Mouse (Mus musculus): Measurements from ENCODE around the gene Ctso. TPM values are rescaled to one million over a fixed set of nuclear protein-coding genes. Genes with fewer than 3 reads are reported as not detected.

Gene Ctso
- total RNA-seq (2021): 10 to 100 TPM; 19.1 to 19.9 TPM
- long read RNA-seq, experiment 1, transcript Ctso-201 (8 exons, 3,468 nt): major isoform, 30 of 34 reads
- long read RNA-seq, experiment 1, partial matches to known transcripts: 3 of 34 reads
- long read RNA-seq, experiment 1, other reads (novel, unspliced or antisense): 1 of 34 reads
- long read RNA-seq, experiment 2, transcript Ctso-201 (8 exons, 3,468 nt): major isoform, 42 of 55 reads
- long read RNA-seq, experiment 2, partial matches to known transcripts: 9 of 55 reads
- long read RNA-seq, experiment 2, other reads (novel, unspliced or antisense): 3 of 55 reads

DNA sequence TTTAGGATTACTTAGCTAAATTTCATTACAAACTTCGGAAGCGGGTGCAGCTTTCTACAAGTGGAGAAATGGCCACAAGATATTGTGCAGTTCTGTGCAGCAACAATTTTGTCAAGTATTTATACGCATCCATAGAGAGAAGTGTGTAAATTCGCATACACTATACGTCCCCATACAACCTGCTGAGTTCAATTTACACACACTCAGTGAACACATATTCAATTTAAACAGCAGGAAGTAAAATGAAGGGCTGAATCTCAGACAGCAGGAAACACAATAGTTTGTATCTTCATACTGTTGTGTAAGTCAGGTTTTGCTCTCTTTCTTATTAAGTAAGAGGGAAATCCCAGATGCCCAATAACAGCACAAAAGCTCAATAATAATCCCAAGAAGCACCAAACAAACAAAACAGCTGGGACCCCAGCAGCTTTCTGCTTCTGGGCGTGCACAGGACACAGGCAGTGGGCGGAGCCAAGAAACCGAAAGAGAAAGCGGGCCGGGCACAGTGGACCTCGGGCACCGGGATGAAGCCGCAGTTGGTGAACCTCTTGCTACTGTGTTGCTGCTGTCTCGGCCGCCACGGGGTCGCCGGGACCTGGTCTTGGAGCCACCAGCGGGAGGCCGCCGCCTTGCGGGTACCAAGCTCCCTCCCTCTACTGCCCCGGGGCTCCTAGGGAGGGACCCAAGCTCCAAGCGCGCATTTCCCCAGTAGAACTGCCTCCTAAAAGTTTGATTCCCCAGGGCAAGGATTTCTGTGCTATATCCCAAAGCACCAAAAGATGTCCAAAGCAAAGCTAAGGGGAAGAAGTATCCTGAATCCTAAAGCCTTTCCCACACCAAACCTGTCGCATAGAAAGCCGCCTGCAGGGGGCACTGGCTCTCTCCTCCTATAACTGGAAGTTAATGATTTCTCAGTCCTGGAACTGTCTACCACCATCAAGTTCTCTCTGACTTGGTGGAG, at the start of gene Ctso:
Ctso (plus strand) TSS at position 461 of the 961 bp plus-strand sequence.
- TF ChIP-seq CTCF (conservative IDR thresholded peaks at IDR 0.05): peak; percentile 90
- peak within 1 kb of the TSS; percentile 99 for H3K27ac ChIP-seq
- H3K4me3 ChIP-seq: peak within 1 kb of the TSS; percentile 92
- DNase-seq (ENCODE audit: low spot score in 2 of 2): peak; percentile 81 to 86

GRCm38 (mm10) chr3:81883916-81884315, 48.5 kb upstream of the Ctso start:
- H3K27ac ChIP-seq: no peak overlapping the region
- TF ChIP-seq CTCF (conservative IDR thresholded peaks at IDR 0.05): no peak
- DNase-seq (ENCODE audit: low spot score in 2 of 2): no peak
- H3K4me3 ChIP-seq: no peak overlapping the region

DNA sequence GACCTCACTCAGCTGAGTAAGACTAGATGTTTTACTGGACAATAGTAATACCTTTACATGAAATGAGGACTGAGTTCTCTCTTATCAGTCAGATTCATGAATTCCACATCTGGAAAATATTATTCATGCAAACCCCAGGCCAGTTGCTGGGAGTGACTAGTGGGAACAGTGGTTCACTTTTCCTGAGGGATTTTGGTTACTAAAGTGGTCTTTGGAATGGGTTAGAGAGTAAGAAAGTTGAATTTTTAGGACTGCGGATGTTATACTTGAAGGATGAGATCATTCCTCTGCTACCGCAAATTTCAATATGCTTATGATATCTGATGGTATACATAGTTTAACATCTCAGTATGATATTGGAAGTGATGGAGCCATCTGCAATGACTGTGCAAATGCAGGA, 46.8 kb upstream of the Ctso start:
- TF ChIP-seq CTCF (conservative IDR thresholded peaks at IDR 0.05): no peak
- Histone ChIP-seq H3K27ac (no peak overlapping the region), H3K4me3 (no peak overlapping the region)
- DNase-seq (ENCODE audit: low spot score in 2 of 2): no peak

- Histone ChIP-seq H3K27ac (no peak overlapping the region), H3K4me3 (no peak overlapping the region)
- no peak for TF ChIP-seq CTCF (conservative IDR thresholded peaks at IDR 0.05)
- DNase-seq (ENCODE audit: low spot score in 2 of 2): no peak
These were observed 43.3 kb upstream of the Ctso start for GRCm38 (mm10) chr3:81889137-81889536.

- Histone ChIP-seq H3K27ac (no peak overlapping the region), H3K4me3 (no peak overlapping the region)
- no peak for DNase-seq (ENCODE audit: low spot score in 2 of 2)
- TF ChIP-seq CTCF (conservative IDR thresholded peaks at IDR 0.05): no peak
These were observed 21.9 kb upstream of the Ctso start for GRCm38 (mm10) chr3:81910286-81911036.

- no peak for TF ChIP-seq CTCF (conservative IDR thresholded peaks at IDR 0.05)
- H3K4me3 ChIP-seq: no peak overlapping the region
- H3K27ac ChIP-seq: no peak overlapping the region
- DNase-seq (ENCODE audit: low spot score in 2 of 2): no peak
These were observed 16.2 kb upstream of the Ctso start for GRCm38 (mm10) chr3:81916030-81916686.

GRCm38 (mm10) chr3:81917354-81917935, 15.0 kb upstream of the Ctso start:
- TF ChIP-seq CTCF (conservative IDR thresholded peaks at IDR 0.05): no peak
- Histone ChIP-seq H3K27ac (no peak overlapping the region), H3K4me3 (no peak overlapping the region)
- no peak for DNase-seq (ENCODE audit: low spot score in 2 of 2)

DNA sequence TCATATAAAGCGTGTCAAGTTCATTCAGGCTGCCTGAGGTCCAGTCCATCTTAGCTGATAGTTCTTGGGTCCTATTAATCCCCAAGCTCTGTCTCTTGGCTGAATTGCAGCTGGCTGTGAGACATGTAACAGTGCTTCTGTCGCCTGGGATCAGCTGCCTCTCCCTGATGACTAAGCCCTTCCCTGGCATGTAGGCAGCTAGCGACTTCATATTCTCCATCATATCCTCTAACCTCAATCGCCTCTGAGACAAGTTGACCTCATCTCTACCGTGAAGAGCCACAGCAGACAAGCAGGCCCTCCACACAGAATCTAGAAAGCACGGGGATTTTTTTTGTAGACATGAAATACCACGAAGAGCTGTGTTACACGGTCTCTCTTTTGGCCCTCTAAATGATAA, 14.2 kb upstream of the Ctso start:
- no peak for DNase-seq (ENCODE audit: low spot score in 2 of 2)
- no peak for TF ChIP-seq CTCF (conservative IDR thresholded peaks at IDR 0.05)

DNA sequence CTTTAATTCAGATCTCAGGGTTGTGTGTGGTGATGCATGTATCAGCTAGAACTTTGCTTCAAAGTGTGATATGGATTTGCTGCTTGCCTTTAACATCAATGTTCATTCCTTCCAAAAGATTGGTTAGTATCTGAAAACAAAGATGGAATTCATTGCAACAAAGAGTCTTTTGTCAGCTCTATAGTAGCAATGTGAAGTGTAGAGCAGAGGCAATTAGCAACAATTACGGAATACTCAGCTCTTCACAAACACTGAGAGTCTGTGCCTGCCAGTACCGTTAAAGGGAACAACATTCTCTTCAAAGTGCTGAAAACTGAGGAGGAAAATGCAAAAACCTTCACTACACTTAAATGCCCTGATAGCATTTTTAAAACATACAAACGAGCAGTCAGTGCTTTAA, 12.7 kb upstream of the Ctso start:
- no peak for TF ChIP-seq CTCF (conservative IDR thresholded peaks at IDR 0.05)
- DNase-seq (ENCODE audit: low spot score in 2 of 2): no peak

More for the DNA sequence above, 14.2 kb upstream of the Ctso start:
- no peak overlapping the region for H3K4me3 ChIP-seq
- H3K27ac ChIP-seq: no peak overlapping the region

DNA sequence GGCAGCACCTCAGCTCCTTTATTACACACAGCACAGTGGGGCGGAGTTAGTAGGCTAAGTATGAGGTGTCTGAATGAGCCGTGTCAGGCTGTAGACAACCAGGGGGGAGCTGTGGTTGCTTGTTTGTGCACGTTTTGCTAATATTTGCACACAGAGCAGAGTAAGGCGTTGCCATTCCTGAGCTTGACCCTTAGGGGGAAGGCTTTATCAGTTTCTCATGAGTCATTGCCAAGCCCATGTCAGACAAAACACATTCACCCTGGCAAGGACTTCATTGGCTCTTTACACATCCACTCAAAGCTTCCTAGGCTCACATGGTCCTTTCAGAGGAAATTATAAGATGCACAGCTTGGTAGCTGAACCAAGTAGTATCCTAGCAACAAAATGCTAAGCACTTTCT, 9.5 kb upstream of the Ctso start:
- TF ChIP-seq CTCF (conservative IDR thresholded peaks at IDR 0.05): 0 out of 2 replicates have a peak, but pooled peaks have one; percentile 33
- H3K27ac ChIP-seq: no peak overlapping the region
- DNase-seq (ENCODE audit: low spot score in 2 of 2): peak in 1 of 2 experiments; percentile 43
- no peak overlapping the region for H3K4me3 ChIP-seq

More for the DNA sequence above, 12.7 kb upstream of the Ctso start:
- Histone ChIP-seq H3K4me3 (no peak overlapping the region), H3K27ac (peak overlapping the region; percentile 57; the same call in 1 of the 2 replicates)

DNA sequence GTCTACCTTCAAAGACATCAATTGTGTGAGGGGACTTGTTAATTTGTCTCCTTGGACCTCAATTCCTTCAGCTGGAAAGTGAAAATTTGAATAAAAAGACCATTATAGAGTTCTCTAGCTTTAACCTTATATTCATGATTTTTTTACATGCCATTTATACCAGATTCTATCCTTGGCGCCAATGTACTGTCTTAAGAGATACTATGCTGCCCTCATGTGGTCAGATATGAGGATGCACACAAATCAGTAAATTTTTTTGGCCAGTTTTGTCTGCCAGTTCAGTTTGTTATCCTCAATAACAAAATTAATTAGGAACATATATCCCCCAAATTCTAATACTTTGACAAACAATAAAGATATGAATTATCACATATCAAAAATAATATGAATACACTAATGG, 7.5 kb upstream of the Ctso start:
- Histone ChIP-seq H3K4me3 (no peak overlapping the region), H3K27ac (peak overlapping the region; percentile 46)
- peak; percentile 69 to 75 for DNase-seq (ENCODE audit: low spot score in 2 of 2)
- peak; percentile 92 for TF ChIP-seq CTCF (conservative IDR thresholded peaks at IDR 0.05)

GRCm38 (mm10) chr3:81925856-81926255, 6.5 kb upstream of the Ctso start:
- TF ChIP-seq CTCF (conservative IDR thresholded peaks at IDR 0.05): no peak
- no peak for DNase-seq (ENCODE audit: low spot score in 2 of 2)
- H3K4me3 ChIP-seq: no peak overlapping the region
- peak overlapping the region; percentile 43; the same call in 1 of the 2 replicates for H3K27ac ChIP-seq

All from layer of hippocampus, adult 2 months (tissue).